Mouse (Mus musculus) MEL (cell line): ENCODE results near the gene Lap3. TPM values are rescaled to one million over a fixed set of nuclear protein-coding genes. Genes with fewer than 3 reads are reported as not detected.
A peak's percentile ranks its signal among the peaks of the same experiment; 100 is the strongest.

Source experiments
- DNase-seq: peaks from one replicate; pipeline ENCODE4 v3.0.0; 2011; ENCODE audit warnings: low read depth, low spot score
- H3K27ac ChIP-seq: 2 replicates; pipeline ENCODE4 v1.5.1; 2012; ENCODE audit warnings: low read depth, mild to moderate bottlenecking, control low read depth, low read length, moderate library complexity; ENCODE audit not compliant: control insufficient read depth
- H3K27me3 ChIP-seq, 2 experiments: fragments of 150-350 bp in 1 of 2; sonication (generic) in 1 of 2; 2 replicates each; pipeline ENCODE4 v1.6.1; 2012; ENCODE audit warnings: low read length in 2 of 2, mild to moderate bottlenecking in 2 of 2, improper control_type of control experiment in 1 of 2, moderate library complexity in 1 of 2; ENCODE audit not compliant: insufficient read depth in 2 of 2, control insufficient read depth in 1 of 2
- H3K36me3 ChIP-seq, 2 experiments: 2 replicates each; pipeline ENCODE4 v1.6.1; 2012 to 2014; ENCODE audit warnings: low read length in 2 of 2, improper control_type of control experiment in 1 of 2, inconsistent platforms in 1 of 2, mild to moderate bottlenecking in 1 of 2; ENCODE audit not compliant: insufficient read depth in 2 of 2, control insufficient read depth in 1 of 2
- H3K4me1 ChIP-seq, 2 experiments: fragments of 150-350 bp in 1 of 2; sonication (generic) in 1 of 2; 2 replicates each; pipeline ENCODE4 v1.6.1; 2012; ENCODE audit warnings: low read length in 2 of 2, improper control_type of control experiment in 1 of 2, mild to moderate bottlenecking in 1 of 2; ENCODE audit not compliant: insufficient read depth in 2 of 2, control insufficient read depth in 1 of 2
- H3K4me3 ChIP-seq, 2 experiments: fragments of 150-350 bp in 1 of 2; sonication (generic) in 1 of 2; 2 replicates each; pipeline ENCODE4 v1.5.1; 2012; ENCODE audit warnings: low read depth in 2 of 2, low read length in 2 of 2, mild to moderate bottlenecking in 2 of 2, moderate library complexity in 2 of 2, control low read depth in 1 of 2, improper control_type of control experiment in 1 of 2; ENCODE audit not compliant: control insufficient read depth in 1 of 2, insufficient read depth in 1 of 2
- H3K79me2 ChIP-seq: 2 replicates; pipeline ENCODE4 v1.6.1; 2012; ENCODE audit warnings: mild to moderate bottlenecking, low read length, moderate library complexity; ENCODE audit not compliant: control insufficient read depth, poor library complexity, insufficient read depth
- H3K9ac ChIP-seq: 2 replicates; pipeline ENCODE4 v1.6.1; 2012; ENCODE audit warnings: low read depth, mild to moderate bottlenecking, control low read depth, low read length, moderate library complexity; ENCODE audit not compliant: control insufficient read depth, poor library complexity, severe bottlenecking
- H3K9me3 ChIP-seq: fragments of 150-350 bp; sonication (generic); replicated peaks from 2 replicates; pipeline ENCODE4 v1.6.1; 2012; ENCODE audit warnings: mild to moderate bottlenecking, low read length, improper control_type of control experiment, moderate library complexity; ENCODE audit not compliant: insufficient read depth
- CHD1 ChIP-seq: IDR thresholded peaks from 2 replicates; pipeline ENCODE4 v1.6.1; 2012; ENCODE audit warnings: low read depth, mild to moderate bottlenecking, inconsistent platforms, low read length, improper control_type of control experiment
- E2F4 ChIP-seq: IDR thresholded peaks from 2 replicates; pipeline ENCODE4 v1.6.1; 2011; ENCODE audit warnings: low read depth, low read length, improper control_type of control experiment, borderline replicate concordance
- EP300 ChIP-seq, 2 experiments: IDR thresholded peaks; 2 replicates each; pipeline ENCODE4 v1.6.1; 2011; ENCODE audit warnings: improper control_type of control experiment in 2 of 2, low read length in 2 of 2, low read depth in 1 of 2, mild to moderate bottlenecking in 1 of 2
- GABPA ChIP-seq: IDR thresholded peaks from 2 replicates; pipeline ENCODE4 v1.6.1; 2012; ENCODE audit warnings: low read depth, mild to moderate bottlenecking, inconsistent platforms, low read length, improper control_type of control experiment, moderate library complexity
- GATA1 ChIP-seq: IDR thresholded peaks from 2 replicates; pipeline ENCODE4 v1.6.1; 2011; ENCODE audit warnings: low read depth, low read length, improper control_type of control experiment
- JUND ChIP-seq: IDR thresholded peaks from 2 replicates; pipeline ENCODE4 v1.6.1; 2011; ENCODE audit warnings: low read depth, mild to moderate bottlenecking, improper control_type of control experiment, low read length
- KAT2A ChIP-seq: conservative IDR thresholded peaks from 2 replicates; pipeline ENCODE4 v1.6.1; 2012; ENCODE audit warnings: low read depth, low read length, improper control_type of control experiment, inconsistent platforms
- MAFK ChIP-seq: IDR thresholded peaks from 2 replicates; pipeline ENCODE4 v1.6.1; 2011; ENCODE audit warnings: low read depth, mild to moderate bottlenecking, low read length, improper control_type of control experiment, borderline replicate concordance
- MEF2A ChIP-seq: IDR thresholded peaks from 2 replicates; pipeline ENCODE4 v1.6.1; 2014; ENCODE audit warnings: low read depth, mild to moderate bottlenecking, inconsistent platforms, low read length, improper control_type of control experiment; ENCODE audit not compliant: poor library complexity, insufficient replicate concordance, severe bottlenecking; ENCODE audit errors: extremely low read depth
- MXI1 ChIP-seq: IDR thresholded peaks from 2 replicates; pipeline ENCODE4 v1.6.1; 2011; ENCODE audit warnings: mild to moderate bottlenecking, low read depth, low read length, improper control_type of control experiment
- MYB ChIP-seq: IDR thresholded peaks from 2 replicates; pipeline ENCODE4 v1.6.1; 2011; ENCODE audit warnings: mild to moderate bottlenecking, low read depth, low read length, improper control_type of control experiment
- POLR2A ChIP-seq, 2 experiments: IDR thresholded peaks; 2 replicates each; pipeline ENCODE4 v1.6.1; 2011 to 2012; ENCODE audit warnings: low read length in 2 of 2, mild to moderate bottlenecking in 2 of 2, control low read depth in 1 of 2, improper control_type of control experiment in 1 of 2, low read depth in 1 of 2, moderate library complexity in 1 of 2; ENCODE audit not compliant: control insufficient read depth in 1 of 2, insufficient read depth in 1 of 2, poor library complexity in 1 of 2
- POLR2AphosphoS2 ChIP-seq: IDR thresholded peaks from 2 replicates; pipeline ENCODE4 v1.6.1; 2011; ENCODE audit warnings: low read length, improper control_type of control experiment
- POLR2AphosphoS5 ChIP-seq: IDR thresholded peaks from 2 replicates; pipeline ENCODE4 v1.6.1; 2012; ENCODE audit warnings: low read depth, borderline replicate concordance, mild to moderate bottlenecking, inconsistent platforms, low read length, moderate library complexity, mixed read lengths
- RAD21 ChIP-seq: IDR thresholded peaks from 2 replicates; pipeline ENCODE4 v1.6.1; 2011; ENCODE audit warnings: mild to moderate bottlenecking, low read depth, low read length, improper control_type of control experiment
- RCOR1 ChIP-seq: IDR thresholded peaks from 2 replicates; pipeline ENCODE4 v1.6.1; 2012; ENCODE audit warnings: low read depth, mild to moderate bottlenecking, inconsistent platforms, low read length, improper control_type of control experiment
- TAL1 ChIP-seq: IDR thresholded peaks from 2 replicates; pipeline ENCODE4 v1.6.1; 2012; ENCODE audit warnings: mild to moderate bottlenecking, inconsistent platforms, low read length, moderate library complexity, mixed read lengths
- TBP ChIP-seq: IDR thresholded peaks from 2 replicates; pipeline ENCODE4 v1.8.0; 2011; ENCODE audit warnings: low read depth, low read length, improper control_type of control experiment
- UBTF ChIP-seq: IDR thresholded peaks from 2 replicates; pipeline ENCODE4 v1.6.1; 2012; ENCODE audit warnings: low read depth, mild to moderate bottlenecking, inconsistent platforms, low read length, improper control_type of control experiment, moderate library complexity, borderline replicate concordance; ENCODE audit not compliant: insufficient read depth
- USF2 ChIP-seq, 2 experiments: IDR thresholded peaks; 2 replicates each; pipeline ENCODE4 v1.6.1; 2011 to 2012; ENCODE audit warnings: improper control_type of control experiment in 2 of 2, low read length in 2 of 2, borderline replicate concordance in 1 of 2, inconsistent platforms in 1 of 2, low read depth in 1 of 2, mild to moderate bottlenecking in 1 of 2; ENCODE audit not compliant: insufficient read depth in 1 of 2
- ZMIZ1 ChIP-seq: IDR thresholded peaks from 2 replicates; pipeline ENCODE4 v1.6.1; 2012; ENCODE audit warnings: low read depth, mild to moderate bottlenecking, inconsistent platforms, low read length, improper control_type of control experiment, moderate library complexity
- polyA plus RNA-seq, 2 experiments: library from polyadenylated mRNA; stranded (reverse) in 1 of 2; unstranded in 1 of 2; fragments of >175 nt in 1 of 2; fragments of >200 nt in 1 of 2; gene quantifications; 2 replicates each; pipeline versions ENCODE4 v1.2.1 to v1.2.4; 2012; ENCODE audit warnings: low replicate concordance in 2 of 2, low read depth in 1 of 2; ENCODE audit not compliant: insufficient read length in 2 of 2, insufficient read depth in 1 of 2, missing spikeins in 1 of 2
- total RNA-seq: library from RNA; depleted of rRNA; stranded (reverse); fragments of 300-350 nt; gene quantifications from 2 replicates; pipeline ENCODE4 v1.2.3, GENCODE M21; 2012

The Lap3 gene
- total and polyA plus RNA-seq, 3 experiments, result 172 to 213 (median 205) TPM

- TF ChIP-seq POLR2A (IDR thresholded peaks at IDR 0.05; ENCODE audit: control insufficient read depth in 1 of 2, insufficient read depth in 1 of 2, low read depth in 1 of 2, low read length in 2 of 2, poor library complexity in 1 of 2), result peak; percentile 91 to 98
- no peak for TF ChIP-seq MEF2A
- TF ChIP-seq GABPA, result no peak
- TF ChIP-seq GATA1, result no peak
Measured at GRCm38 (mm10) chr5:45519960-45520808, 27.0 kb downstream of the Lap3 start, which contains the start of gene Med28 (continued).

- Histone ChIP-seq H3K36me3 (peaks cover 10 to 11% of the 10 kb centered on the region in 2 experiments), H3K79me2 (peaks cover 23% of the 10 kb centered on the region), H3K27ac (no peak overlapping the region), H3K4me3 (peak overlapping the region; percentile 79 to 84), H3K27me3 (no peaks in the 10 kb centered on the region), H3K9me3 (no peaks in the 10 kb centered on the region), H3K4me1 (peaks cover 0 to 12% of the 10 kb centered on the region in 2 experiments; a peak in 2 of 4 replicates), H3K9ac (peak overlapping the region; percentile 90)
- no peak for DNase-seq
- TF ChIP-seq RAD21, result no peak
- TF ChIP-seq MYB, result no peak
- TF ChIP-seq MAFK, result no peak
- TF ChIP-seq TAL1, result no peak
- TF ChIP-seq POLR2AphosphoS2, result no peak
- no peak for TF ChIP-seq GATA1
- TF ChIP-seq UBTF, result no peak
- no peak for TF ChIP-seq USF2 (IDR thresholded peaks at IDR 0.05; ENCODE audit: borderline replicate concordance in 1 of 2, insufficient read depth in 1 of 2, low read depth in 1 of 2, low read length in 2 of 2)
- TF ChIP-seq MXI1, result no peak
- TF ChIP-seq ZMIZ1, result no peak
- no peak for TF ChIP-seq CHD1
- no peak for TF ChIP-seq RCOR1
- TF ChIP-seq KAT2A, result no peak
- no peak for TF ChIP-seq EP300 (IDR thresholded peaks at IDR 0.05; ENCODE audit: low read depth in 1 of 2, low read length in 2 of 2)
- TF ChIP-seq POLR2AphosphoS5, result no peak
- TF ChIP-seq JUND, result no peak
- no peak for TF ChIP-seq TBP
- TF ChIP-seq E2F4, result no peak
Measured at GRCm38 (mm10) chr5:45520809-45521110, 27.6 kb downstream of the Lap3 start.
